In the genomic region with DNA sequence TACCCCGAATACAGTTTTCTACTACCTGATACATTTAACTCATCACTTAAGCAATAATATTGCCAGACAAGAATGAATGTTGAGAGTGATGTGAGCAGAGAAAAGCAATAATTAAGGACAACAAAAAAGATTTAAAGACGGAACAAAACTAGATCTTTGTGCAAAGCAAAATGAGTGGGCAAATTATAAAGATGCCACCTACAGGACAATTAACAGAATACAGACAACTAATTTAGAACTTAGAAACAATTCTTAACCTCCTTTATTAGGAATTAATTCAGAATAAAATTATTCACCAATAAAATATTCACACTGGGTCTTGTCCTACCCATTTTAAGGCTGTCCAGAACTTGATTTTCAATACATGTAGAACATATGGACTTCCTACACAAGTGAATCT, we compare ENCODE assay signal across 19 mouse cellular contexts. TPM values are rescaled to one million over a fixed set of nuclear protein-coding genes. Genes with fewer than 3 reads are reported as not detected.
DNase-seq lines count a peak whose midpoint lies in the region; ATAC-seq and TF ChIP-seq lines count a peak whose summit lies in the region.
"Had no signal": no experiment of that assay in that cellular context is flagged by ENCODE, and none has a peak within 500 bp of the region (broad histone marks: within the 10 kb centered on the region; RNA-seq: fewer than 3 reads in every experiment).

No protein-coding gene starts in this region.

- no peak for TF ChIP-seq POLR2A in MEL (IDR thresholded peaks at IDR 0.05; ENCODE audit: control insufficient read depth in 1 of 2, insufficient read depth in 1 of 2, low read depth in 1 of 2, low read length in 2 of 2, poor library complexity in 1 of 2)

- TF ChIP-seq EP300 in MEL (IDR thresholded peaks at IDR 0.05; ENCODE audit: low read depth in 1 of 2, low read length in 2 of 2), result no peak; a peak in 1 of 4 replicates

- H3K36me3 ChIP-seq in hindbrain, postnatal 0 days (ENCODE audit: insufficient read depth, low read length), result no peaks in the 10 kb centered on the region
- no peaks in the 10 kb centered on the region for H3K36me3 ChIP-seq in hindbrain, embryonic 12.5 days
- H3K36me3 ChIP-seq in E14TG2a.4 (ENCODE audit: insufficient read depth, low read length), result no peaks in the 10 kb centered on the region
- H3K36me3 ChIP-seq in MEL (ENCODE audit: control insufficient read depth in 1 of 2, insufficient read depth in 2 of 2, low read length in 2 of 2), result peaks cover 0 to 43% of the 10 kb centered on the region in 2 experiments; a peak in 2 of 4 replicates
- H3K36me3 ChIP-seq: embryonic facial prominence, embryonic 10.5 days; heart, embryonic 10.5 days had no signal

- H3K27ac ChIP-seq in hindbrain, postnatal 0 days, result no peak overlapping the region
- no peak overlapping the region for H3K27ac ChIP-seq in hindbrain, embryonic 12.5 days
- no peak overlapping the region for H3K27ac ChIP-seq in left cerebral cortex, adult 2 months
- H3K27ac ChIP-seq in MEL (ENCODE audit: control insufficient read depth, low read depth, low read length), result no peak overlapping the region
- H3K27ac ChIP-seq: embryonic facial prominence, embryonic 10.5 days; forebrain, embryonic 13.5 days; heart, embryonic 10.5 days; hindbrain, embryonic 14.5 days had no signal

- no peaks in the 10 kb centered on the region for H3K27me3 ChIP-seq in hindbrain, postnatal 0 days (ENCODE audit: insufficient read depth, low read length)
- H3K27me3 ChIP-seq in hindbrain, embryonic 12.5 days, result no peaks in the 10 kb centered on the region
- H3K27me3 ChIP-seq in E14TG2a.4 (ENCODE audit: insufficient read depth, low read length), result no peaks in the 10 kb centered on the region
- H3K27me3 ChIP-seq in MEL (ENCODE audit: control insufficient read depth in 1 of 2, insufficient read depth in 2 of 2, low read length in 2 of 2), result no peaks in the 10 kb centered on the region
- H3K27me3 ChIP-seq: forebrain, embryonic 13.5 days had no signal

- no peak overlapping the region for H3K9ac ChIP-seq in hindbrain, postnatal 0 days (replicated peaks; ENCODE audit: low read length)
- no peak overlapping the region for H3K9ac ChIP-seq in hindbrain, embryonic 12.5 days
- H3K9ac ChIP-seq in MEL (ENCODE audit: control insufficient read depth, low read depth, low read length, poor library complexity, severe bottlenecking), result no peak overlapping the region
- H3K9ac ChIP-seq: forebrain, embryonic 13.5 days; hindbrain, embryonic 14.5 days had no signal

- no peaks in the 10 kb centered on the region for H3K4me1 ChIP-seq in hindbrain, postnatal 0 days (ENCODE audit: insufficient read depth, low read length)
- H3K4me1 ChIP-seq in hindbrain, embryonic 12.5 days, result no peaks in the 10 kb centered on the region
- peaks cover 6% of the 10 kb centered on the region for H3K4me1 ChIP-seq in E14TG2a.4 (replicated peaks; ENCODE audit: low read depth, low read length)
- H3K4me1 ChIP-seq in MEL (ENCODE audit: control insufficient read depth in 1 of 2, insufficient read depth in 2 of 2, low read length in 2 of 2), result peaks cover 19 to 38% of the 10 kb centered on the region in 2 experiments
- H3K4me1 ChIP-seq: embryonic facial prominence, embryonic 10.5 days; forebrain, embryonic 13.5 days had no signal

- no peak for DNase-seq in hindbrain, postnatal 0 days (ENCODE audit: low spot score)
- no peak for DNase-seq in left cerebral cortex, adult 2 months (ENCODE audit: extremely low spot score in 1 of 2, low spot score in 2 of 2)
- no peak for DNase-seq in left cerebral cortex, postnatal 10 days (ENCODE audit: extremely low spot score in 1 of 2, low spot score in 2 of 2)
- DNase-seq in MEL (ENCODE audit: low read depth, low spot score), result peak; percentile 34
- DNase-seq: adrenal gland, postnatal 14 days; cerebellum, adult 2 months; cerebellum, postnatal 10 days; gastrocnemius, postnatal 14 days; heart, postnatal 14 days; kidney, adult 11 months had no signal

- WGBS in hindbrain, postnatal 0 days, result 90% methylated on average over 2 of the region's 2 CpGs
- 89% methylated on average over 2 of the region's 2 CpGs for WGBS in hindbrain, embryonic 12.5 days

- H3K4me2 ChIP-seq in hindbrain, postnatal 0 days (ENCODE audit: low read depth, low read length), result no peak overlapping the region
- H3K4me2 ChIP-seq in hindbrain, embryonic 12.5 days (replicated peaks), result no peak overlapping the region
- H3K4me2 ChIP-seq: forebrain, embryonic 13.5 days; hindbrain, embryonic 14.5 days had no signal

- TF ChIP-seq RAD21 in MEL (IDR thresholded peaks at IDR 0.05; ENCODE audit: low read depth, low read length), result peak; percentile 13; the same call in 1 of the 2 replicates

- no peak overlapping the region for H3K4me3 ChIP-seq in hindbrain, postnatal 0 days (ENCODE audit: low read length)
- H3K4me3 ChIP-seq in hindbrain, embryonic 12.5 days, result no peak overlapping the region
- H3K4me3 ChIP-seq in left cerebral cortex, adult 2 months, result no peak overlapping the region
- H3K4me3 ChIP-seq in E14TG2a.4 (replicated peaks; ENCODE audit: low read length), result no peak overlapping the region
- H3K4me3 ChIP-seq in MEL (ENCODE audit: control insufficient read depth in 1 of 2, insufficient read depth in 1 of 2, low read depth in 2 of 2, low read length in 2 of 2), result no peak overlapping the region
- H3K4me3 ChIP-seq: embryonic facial prominence, embryonic 10.5 days; forebrain, embryonic 13.5 days; heart, embryonic 10.5 days had no signal

- H3K9me3 ChIP-seq in hindbrain, postnatal 0 days (ENCODE audit: low read length), result no peaks in the 10 kb centered on the region
- H3K9me3 ChIP-seq in hindbrain, embryonic 12.5 days (replicated peaks), result no peaks in the 10 kb centered on the region
- H3K9me3 ChIP-seq in E14TG2a.4 (ENCODE audit: low read length), result no peaks in the 10 kb centered on the region
- no peaks in the 10 kb centered on the region for H3K9me3 ChIP-seq in MEL (replicated peaks; ENCODE audit: insufficient read depth, low read length)
- H3K9me3 ChIP-seq: embryonic facial prominence, embryonic 10.5 days; forebrain, embryonic 13.5 days; G1E; heart, embryonic 10.5 days had no signal

- no peak for ATAC-seq in hindbrain, postnatal 0 days
- ATAC-seq in hindbrain, embryonic 12.5 days (ENCODE audit: low FRiP score), result no peak
- ATAC-seq in cerebellum, adult (ENCODE audit: insufficient number of reproducible peaks, low FRiP score, low TSS enrichment), result no peak
- ATAC-seq: activated CD4-positive, CD25-positive, alpha-beta regulatory T cell, adult 4 months; forebrain, embryonic 13.5 days had no signal

- peaks cover 36% of the 10 kb centered on the region for H3K79me2 ChIP-seq in MEL (ENCODE audit: control insufficient read depth, insufficient read depth, low read length, poor library complexity)

- TF ChIP-seq CTCF in hindbrain, postnatal 0 days (IDR thresholded peaks at IDR 0.05; ENCODE audit: low read depth), result peak; percentile 22; the same call in 1 of the 2 replicates
- TF ChIP-seq CTCF in left cerebral cortex, adult 2 months (IDR thresholded peaks at IDR 0.05), result peak; percentile 38
- TF ChIP-seq CTCF in E14TG2a.4 (conservative IDR thresholded peaks at IDR 0.05; ENCODE audit: low read length), result peak; percentile 38
- TF ChIP-seq CTCF in MEL (IDR thresholded peaks at IDR 0.05 in 2 of 3, conservative IDR thresholded peaks at IDR 0.05 in 1 of 3; ENCODE audit: control insufficient read depth in 1 of 3, insufficient read depth in 1 of 3, low read depth in 2 of 3, low read length in 3 of 3, poor library complexity in 1 of 3, severe bottlenecking in 1 of 3), result peak in 2 of 3 experiments; percentile 8 to 51; a peak in 2 of 6 replicates

- intact Hi-C loops in left cerebral cortex, adult 2 months (cut with DNase I), result no loop called here
- intact Hi-C loops in left cerebral cortex, postnatal 10 days (cut with DNase I), result no loop called here

TF ChIP-seq in MEL, 35 proteins besides CTCF, POLR2A, EP300 and RAD21:
- TF ChIP-seq HCFC1 (IDR thresholded peaks at IDR 0.05; ENCODE audit: low read depth, low read length) (0 out of 2 replicates have a peak, but pooled peaks have one; percentile 33), MYB (IDR thresholded peaks at IDR 0.05; ENCODE audit: low read depth, low read length) (no peak), SMC3 (IDR thresholded peaks at IDR 0.05; ENCODE audit: low read depth, low read length) (peak; percentile 37)

RNA-seq across cellular contexts. Expression of gene Nipbl, which starts 38.0 kb away (rescaled TPM):
- total RNA-seq in hindbrain, postnatal 0 days (2014; rRNA removed), result 12.5 and 14.0 TPM in 2 replicates
- 10.8 and 10.9 TPM in 2 replicates for polyA plus RNA-seq in hindbrain, postnatal 0 days (2015; fragmentation: Nextera tagmentation; extraction: Ambion mirVana)
- polyA plus RNA-seq in hindbrain, embryonic 12.5 days (2016; fragmentation: Nextera tagmentation; extraction: Ambion mirVana), result 22.7 and 23.2 TPM in 2 replicates
- total RNA-seq in left cerebral cortex, adult 2 months (2021), result 10 to 100 TPM; 29.9 to 31.4 TPM
- 10 to 100 TPM; 28.8 to 30.2 TPM for total RNA-seq in left cerebral cortex, postnatal 10 days (2021)
- total RNA-seq in MEL (2012; rRNA removed), result 21.8 and 26.4 TPM in 2 replicates
- polyA plus RNA-seq in MEL (2012; ENCODE audit: insufficient read depth in 1 of 2, insufficient read length in 2 of 2, low read depth in 1 of 2, low replicate concordance in 2 of 2, missing spikeins in 1 of 2), result 10 to 100 TPM; 35.6 to 66.3 TPM
